Comparison of ENCODE assay signal across 8 mouse cellular contexts in the genomic region with DNA sequence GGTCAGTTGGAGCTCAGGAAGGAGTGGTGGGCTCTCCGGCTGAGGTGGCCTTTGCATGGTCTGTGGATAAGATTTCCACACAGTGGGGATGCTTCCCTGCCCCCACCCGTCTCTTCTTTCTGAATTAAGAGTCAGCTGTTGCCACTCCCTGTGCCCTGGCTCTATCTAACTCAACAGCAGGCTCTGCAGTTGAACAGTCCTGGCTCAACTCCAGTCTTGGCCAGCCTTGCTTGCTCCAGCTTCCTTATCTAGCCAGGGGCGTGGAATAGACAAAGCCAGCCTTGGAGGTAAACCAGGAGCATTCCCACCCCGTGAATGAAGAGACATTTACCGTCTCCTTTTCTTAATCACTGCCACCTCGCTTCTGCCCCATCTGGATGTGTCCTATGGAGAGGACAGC.
A peak's percentile ranks its signal among the peaks of the same experiment; 100 is the strongest.
DNase-seq lines count a peak whose midpoint lies in the region; ATAC-seq and TF ChIP-seq lines count a peak whose summit lies in the region.

No protein-coding gene starts in this region.

- no peak overlapping the region for H3K4me2 ChIP-seq in hindbrain, postnatal 0 days (ENCODE audit: low read depth, low read length)
- H3K4me2 ChIP-seq in lung, embryonic 15.5 days, result no peak overlapping the region; the same call in 1 of the 2 replicates

- DNase-seq in kidney, adult 2 months, result peak; percentile 41
- DNase-seq in kidney, adult 18-20 months, result no peak
- peak; percentile 70 for DNase-seq in hindbrain, postnatal 0 days (ENCODE audit: low spot score)
- no peak for DNase-seq in right cerebral cortex, postnatal 10 days (ENCODE audit: low spot score in 2 of 2)
- no peak for DNase-seq in retina, postnatal 1 day
- no peak for DNase-seq in thymus, postnatal 36 days

- H3K36me3 ChIP-seq in kidney, adult 2 months (ENCODE audit: control insufficient read depth, insufficient read depth, low read length), result no peaks in the 10 kb centered on the region
- H3K36me3 ChIP-seq in hindbrain, postnatal 0 days (ENCODE audit: insufficient read depth, low read length), result no peaks in the 10 kb centered on the region
- no peaks in the 10 kb centered on the region for H3K36me3 ChIP-seq in lung, embryonic 15.5 days

- 40% methylated on average over 6 of the region's 6 CpGs for WGBS in kidney, adult 2 months
- 35% methylated on average over 6 of the region's 6 CpGs for WGBS in hindbrain, postnatal 0 days
- WGBS in lung, embryonic 15.5 days, result 35% methylated on average over 6 of the region's 6 CpGs

- no peaks in the 10 kb centered on the region for H3K27me3 ChIP-seq in kidney, adult 2 months (replicated peaks; ENCODE audit: control insufficient read depth, insufficient read depth, low read length)
- H3K27me3 ChIP-seq in hindbrain, postnatal 0 days (ENCODE audit: insufficient read depth, low read length), result no peaks in the 10 kb centered on the region; the same call in 1 of the 2 replicates
- no peaks in the 10 kb centered on the region; the same call in 1 of the 2 replicates for H3K27me3 ChIP-seq in lung, embryonic 15.5 days

- H3K9me3 ChIP-seq in hindbrain, postnatal 0 days (ENCODE audit: low read length), result no peaks in the 10 kb centered on the region
- no peaks in the 10 kb centered on the region for H3K9me3 ChIP-seq in lung, embryonic 15.5 days

- H3K4me3 ChIP-seq in kidney, adult 2 months (ENCODE audit: insufficient read depth, low read depth, low read length), result no peak overlapping the region
- H3K4me3 ChIP-seq in hindbrain, postnatal 0 days (ENCODE audit: low read length), result no peak overlapping the region
- no peak overlapping the region for H3K4me3 ChIP-seq in lung, embryonic 15.5 days

- H3K27ac ChIP-seq in kidney, adult 2 months (ENCODE audit: insufficient read depth, low read depth, low read length), result no peak overlapping the region
- no peak overlapping the region for H3K27ac ChIP-seq in hindbrain, postnatal 0 days
- peak overlapping the region; percentile 62 for H3K27ac ChIP-seq in lung, embryonic 15.5 days

- no peak overlapping the region for H3K9ac ChIP-seq in hindbrain, postnatal 0 days (replicated peaks; ENCODE audit: low read length)
- no peak overlapping the region for H3K9ac ChIP-seq in lung, embryonic 15.5 days

- TF ChIP-seq CTCF in kidney, adult 2 months (conservative IDR thresholded peaks at IDR 0.05; ENCODE audit: insufficient read depth, insufficient read length, low read depth, low read length), result no peak
- TF ChIP-seq CTCF in hindbrain, postnatal 0 days (IDR thresholded peaks at IDR 0.05; ENCODE audit: low read depth), result no peak

- peak; percentile 92 for ATAC-seq in erythroblast, adult 5-6 weeks (replicated peaks; ENCODE audit: low FRiP score, poor library complexity, severe bottlenecking)
- no peak for ATAC-seq in hindbrain, postnatal 0 days
- ATAC-seq in lung, embryonic 15.5 days (ENCODE audit: borderline replicate concordance, extremely low read depth, low FRiP score, low TSS enrichment), result 0 out of 2 replicates have a peak, but pooled peaks have one; percentile 29

- no peaks in the 10 kb centered on the region; the same call in 1 of the 2 replicates for H3K4me1 ChIP-seq in kidney, adult 2 months (ENCODE audit: control insufficient read depth, insufficient read depth, low read length)
- peaks cover 20% of the 10 kb centered on the region for H3K4me1 ChIP-seq in hindbrain, postnatal 0 days (ENCODE audit: insufficient read depth, low read length)
- H3K4me1 ChIP-seq in lung, embryonic 15.5 days, result peaks cover 41% of the 10 kb centered on the region

- no peak for TF ChIP-seq POLR2A in kidney, adult 2 months (IDR thresholded peaks at IDR 0.05; ENCODE audit: low read depth, low read length)

Comparison
In these comparisons a context has a peak if more than half of its experiments do, and no peak if none do; other contexts are left out.
1. DNase-seq: peak in kidney, adult 2 months (single experiment) and hindbrain, postnatal 0 days (single experiment); none in kidney, adult 18-20 months (single experiment), right cerebral cortex, postnatal 10 days (0 of 2), retina, postnatal 1 day (single experiment) and thymus, postnatal 36 days (0 of 2).